Comparison of ENCODE assay signal across 11 mouse cellular contexts in genomic region chr12:32884356-32884755, GRCm38 (mm10).
DNase-seq lines count a peak whose midpoint lies in the region; ATAC-seq lines count a peak whose summit lies in the region.
"Had no signal": no experiment of that assay in that cellular context is flagged by ENCODE, and none has a peak within 500 bp of the region (broad histone marks: within the 10 kb centered on the region; RNA-seq: fewer than 3 reads in every experiment).

No protein-coding gene starts in this region.

- ATAC-seq in monocyte, adult 5-6 weeks (replicated peaks; ENCODE audit: insufficient number of reproducible peaks, low FRiP score, low TSS enrichment, poor library complexity, severe bottlenecking), result no peak
- ATAC-seq: intestine, postnatal 0 days had no signal

- peak; percentile 82 for DNase-seq in gastrocnemius, adult 18-20 months (ENCODE audit: low spot score)
- no peak for DNase-seq in gastrocnemius, postnatal 4 days (ENCODE audit: low spot score in 2 of 2)
- DNase-seq in adipocyte (ENCODE audit: low spot score), result peak; percentile 68
- peak; percentile 20 for DNase-seq in cerebellum, adult 8-10 months
- peak; percentile 74 for DNase-seq in heart, adult 8-10 months (ENCODE audit: low spot score)
- DNase-seq in ovary, postnatal 36 days (ENCODE audit: low spot score), result no peak
- no peak for DNase-seq in frontal cortex, postnatal 25 days (ENCODE audit: low spot score in 2 of 2)
- DNase-seq: layer of hippocampus, adult 9-11 months; left cerebral cortex, postnatal 4 days had no signal

Comparison
In these comparisons a context has a peak if more than half of its experiments do, and no peak if none do; other contexts are left out.
1. DNase-seq: peak in gastrocnemius, adult 18-20 months (single experiment), adipocyte (single experiment), cerebellum, adult 8-10 months (single experiment) and heart, adult 8-10 months (single experiment); none in gastrocnemius, postnatal 4 days (0 of 2), ovary, postnatal 36 days (single experiment) and frontal cortex, postnatal 25 days (0 of 2).